Mouse (Mus musculus): ENCODE data around the gene Igsf9. TPM values are rescaled to one million over a fixed set of nuclear protein-coding genes. Genes with fewer than 3 reads are reported as not detected.

Gene Igsf9
- polyA plus RNA-seq, 1 experiment = 5.4 TPM

DNA sequence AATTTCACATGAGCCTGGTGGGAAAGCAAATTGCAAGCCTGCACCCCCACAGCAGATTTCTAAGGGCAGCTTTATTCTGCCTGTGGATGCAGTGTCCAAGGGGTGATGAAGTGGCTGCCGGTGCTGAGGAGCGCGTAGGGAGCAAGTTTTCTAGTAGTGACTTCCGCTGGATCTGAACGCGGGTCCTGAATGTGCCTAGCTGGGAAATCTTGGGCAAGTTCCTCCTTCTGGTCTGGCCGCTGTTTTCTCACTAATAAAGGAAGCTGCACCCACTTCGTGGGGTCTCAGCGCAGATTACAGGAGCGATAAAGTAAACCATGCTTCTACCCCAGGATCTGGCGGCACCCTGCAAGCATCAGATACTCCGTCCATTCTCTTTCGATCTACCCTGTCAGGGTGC is 477 bp upstream of the Igsf9 start:
- H3K4me3 ChIP-seq (ENCODE audit: insufficient read depth, low read length) = no peak overlapping the region
- TF ChIP-seq CTCF (IDR thresholded peaks at IDR 0.05; ENCODE audit: borderline replicate concordance, insufficient read depth, low read length) (no peak), POLR2A (IDR thresholded peaks at IDR 0.05; ENCODE audit: low read depth, low read length) (no peak)
- no peak overlapping the region for H3K27ac ChIP-seq (ENCODE audit: insufficient read depth, low read length)
- H3K4me1 ChIP-seq (ENCODE audit: control insufficient read depth, insufficient read depth, low read length) = no peaks in the 10 kb centered on the region

DNA sequence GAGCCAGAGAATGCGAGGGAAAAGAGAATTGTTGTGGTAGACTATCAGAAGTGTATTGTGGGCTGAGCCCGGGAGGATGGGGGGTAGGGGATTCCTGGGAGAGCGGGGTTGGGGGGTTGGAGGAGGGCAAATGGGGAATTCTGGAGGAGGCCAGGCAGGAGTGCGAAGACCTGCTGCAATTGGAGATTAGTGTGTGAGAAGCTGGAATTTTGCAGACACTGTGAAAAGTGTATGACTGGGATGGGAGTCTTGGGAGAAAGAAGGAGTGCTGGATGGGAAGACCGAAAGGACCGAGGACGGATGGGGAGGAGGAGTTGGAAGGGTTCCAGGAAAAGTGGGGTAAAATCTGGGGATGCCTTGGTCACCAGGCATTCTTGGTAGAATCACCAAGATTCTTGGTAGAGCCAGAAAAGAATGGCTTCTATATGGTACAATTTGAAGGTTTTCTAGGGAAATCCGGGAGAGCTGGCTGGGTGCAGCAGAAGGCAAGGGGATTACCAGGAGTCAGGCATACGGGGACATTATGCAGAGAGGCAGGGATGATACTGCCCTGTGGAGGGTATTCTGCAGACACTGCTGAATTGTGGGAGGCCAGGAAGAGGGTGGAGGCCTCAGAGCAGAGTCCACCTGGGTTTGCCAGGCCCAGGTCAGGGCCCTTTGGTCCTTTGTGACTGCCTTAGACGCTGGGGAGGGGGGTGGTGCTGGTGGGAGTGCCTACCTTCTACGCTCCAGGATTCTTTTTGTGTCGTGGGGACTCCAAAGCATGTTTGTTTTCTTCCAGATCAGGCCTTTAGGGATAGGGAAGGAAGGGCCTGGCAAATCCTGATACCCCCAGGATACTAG is 1.2 kb downstream of the Igsf9 start:
- no peak for TF ChIP-seq POLR2A (IDR thresholded peaks at IDR 0.05; ENCODE audit: low read depth, low read length)
- TF ChIP-seq CTCF (IDR thresholded peaks at IDR 0.05; ENCODE audit: borderline replicate concordance, insufficient read depth, low read length) = no peak
- H3K27ac ChIP-seq (ENCODE audit: insufficient read depth, low read length) = no peak overlapping the region
- no peaks in the 10 kb centered on the region for H3K4me1 ChIP-seq (ENCODE audit: control insufficient read depth, insufficient read depth, low read length)
- H3K4me3 ChIP-seq (ENCODE audit: insufficient read depth, low read length) = peak overlapping the region; percentile 52

DNA sequence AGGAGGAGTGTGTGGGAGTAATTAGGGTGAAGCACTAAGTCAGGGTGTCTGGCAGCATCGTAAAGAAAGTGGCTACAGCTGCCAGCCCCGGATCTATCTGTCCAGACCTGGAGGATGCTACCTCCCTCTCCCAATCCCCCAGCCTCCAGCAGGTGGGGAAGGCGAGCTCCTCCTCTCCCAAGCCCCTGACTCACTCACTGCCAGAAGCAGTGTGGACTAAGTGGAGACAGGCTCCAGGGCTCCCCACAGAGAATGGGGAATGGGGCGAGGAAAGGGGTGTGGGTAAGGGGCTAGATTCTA is 1.7 kb downstream of the Igsf9 start:
- Histone ChIP-seq H3K27ac (ENCODE audit: insufficient read depth, low read length) (no peak overlapping the region), H3K4me3 (ENCODE audit: insufficient read depth, low read length) (0 out of 2 replicates have a peak overlapping the region, but pooled peaks have one; percentile 52), H3K4me1 (ENCODE audit: control insufficient read depth, insufficient read depth, low read length) (no peaks in the 10 kb centered on the region)
- TF ChIP-seq POLR2A (IDR thresholded peaks at IDR 0.05; ENCODE audit: low read depth, low read length) = no peak
- no peak for TF ChIP-seq CTCF (IDR thresholded peaks at IDR 0.05; ENCODE audit: borderline replicate concordance, insufficient read depth, low read length)

DNA sequence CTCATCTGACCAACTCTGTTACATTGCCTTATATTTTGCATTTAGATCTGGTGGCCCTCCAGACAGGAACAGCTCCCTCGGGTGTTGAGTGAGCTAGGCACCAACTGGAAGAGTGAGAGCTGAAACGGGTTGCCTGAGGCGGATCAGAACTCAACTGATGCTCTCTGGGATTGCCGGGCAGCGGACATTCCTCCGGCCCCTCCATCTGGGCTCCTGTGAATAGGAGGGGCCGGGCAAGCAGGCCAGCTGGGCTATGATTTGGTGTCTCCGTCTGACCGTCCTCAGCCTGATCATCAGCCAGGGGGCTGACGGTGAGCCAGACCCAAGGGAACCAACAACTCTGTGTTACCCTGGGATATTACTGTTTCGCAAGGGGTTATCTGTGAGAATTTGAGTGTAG is 2.6 kb downstream of the Igsf9 start:
- Histone ChIP-seq H3K4me3 (ENCODE audit: insufficient read depth, low read length) (no peak overlapping the region), H3K27ac (ENCODE audit: insufficient read depth, low read length) (no peak overlapping the region), H3K4me1 (ENCODE audit: control insufficient read depth, insufficient read depth, low read length) (no peaks in the 10 kb centered on the region)
- TF ChIP-seq POLR2A (IDR thresholded peaks at IDR 0.05; ENCODE audit: low read depth, low read length) = no peak
- no peak for TF ChIP-seq CTCF (IDR thresholded peaks at IDR 0.05; ENCODE audit: borderline replicate concordance, insufficient read depth, low read length)

DNA sequence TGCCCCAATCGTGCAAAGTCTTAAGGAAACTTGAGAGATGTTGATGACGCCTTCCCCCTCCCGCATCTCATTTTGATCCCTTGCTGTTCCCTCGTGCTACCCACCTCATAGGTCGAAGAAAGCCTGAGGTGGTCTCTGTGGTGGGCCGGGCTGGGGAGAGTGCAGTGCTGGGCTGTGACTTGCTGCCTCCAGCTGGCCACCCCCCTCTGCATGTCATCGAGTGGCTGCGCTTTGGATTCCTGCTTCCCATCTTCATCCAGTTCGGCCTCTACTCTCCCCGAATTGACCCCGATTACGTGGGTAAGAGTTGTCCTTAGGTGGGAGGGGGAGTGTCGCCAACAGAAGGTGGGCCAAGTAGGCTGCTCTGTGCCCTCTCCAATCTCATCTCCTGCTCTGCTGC is 3.1 kb downstream of the Igsf9 start:
- TF ChIP-seq CTCF (IDR thresholded peaks at IDR 0.05; ENCODE audit: borderline replicate concordance, insufficient read depth, low read length) (no peak), POLR2A (IDR thresholded peaks at IDR 0.05; ENCODE audit: low read depth, low read length) (no peak)
- Histone ChIP-seq H3K4me1 (ENCODE audit: control insufficient read depth, insufficient read depth, low read length) (no peaks in the 10 kb centered on the region), H3K4me3 (ENCODE audit: insufficient read depth, low read length) (no peak overlapping the region), H3K27ac (ENCODE audit: insufficient read depth, low read length) (no peak overlapping the region)

DNA sequence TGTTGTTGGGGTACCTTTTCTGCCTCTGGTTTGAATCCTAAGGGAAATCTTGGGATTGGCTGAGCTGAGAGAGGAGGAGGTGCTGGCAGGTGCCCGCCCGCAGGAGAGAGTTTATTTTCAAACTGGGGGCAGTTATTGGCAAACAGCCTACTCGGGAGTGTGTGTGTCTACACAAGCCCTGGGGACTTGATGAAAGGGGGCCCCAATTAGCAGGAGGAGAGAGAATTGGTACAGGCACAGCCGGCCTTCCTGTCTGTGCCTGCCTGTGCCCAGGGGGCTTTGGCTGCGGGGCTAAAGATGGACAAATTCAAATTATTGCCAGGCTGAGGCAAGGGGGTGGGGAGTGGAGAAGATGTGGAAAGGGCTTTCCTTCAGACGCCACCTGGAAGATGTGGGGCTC is 4.2 kb downstream of the Igsf9 start:
- no peak overlapping the region for H3K27ac ChIP-seq (ENCODE audit: insufficient read depth, low read length)
- no peak overlapping the region for H3K4me3 ChIP-seq (ENCODE audit: insufficient read depth, low read length)
- TF ChIP-seq POLR2A (IDR thresholded peaks at IDR 0.05; ENCODE audit: low read depth, low read length) (no peak), CTCF (IDR thresholded peaks at IDR 0.05; ENCODE audit: borderline replicate concordance, insufficient read depth, low read length) (no peak)
- no peaks in the 10 kb centered on the region for H3K4me1 ChIP-seq (ENCODE audit: control insufficient read depth, insufficient read depth, low read length)

DNA sequence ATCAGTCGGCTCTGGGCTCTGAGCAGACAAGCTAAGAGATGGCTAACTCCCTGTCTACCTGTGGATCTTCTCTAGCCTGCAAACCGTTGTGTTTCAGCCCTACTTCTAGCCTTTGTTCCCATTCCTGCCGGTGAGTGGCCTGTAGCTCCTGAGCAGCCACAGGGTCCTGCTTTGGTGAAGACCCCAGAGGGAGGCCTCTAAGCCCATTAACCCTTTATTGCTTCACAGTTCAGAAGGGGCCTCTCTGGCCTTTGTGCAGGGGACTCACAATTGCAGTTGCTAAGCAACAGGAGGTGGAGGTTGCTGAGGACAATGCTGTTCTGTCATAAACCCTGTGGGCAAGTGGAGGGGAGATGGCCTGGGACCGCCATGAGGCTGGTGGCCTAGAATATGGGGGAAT is 4.6 kb downstream of the Igsf9 start:
- Histone ChIP-seq H3K27ac (ENCODE audit: insufficient read depth, low read length) (no peak overlapping the region), H3K4me3 (ENCODE audit: insufficient read depth, low read length) (no peak overlapping the region), H3K4me1 (ENCODE audit: control insufficient read depth, insufficient read depth, low read length) (no peaks in the 10 kb centered on the region)
- TF ChIP-seq POLR2A (IDR thresholded peaks at IDR 0.05; ENCODE audit: low read depth, low read length) (no peak), CTCF (IDR thresholded peaks at IDR 0.05; ENCODE audit: borderline replicate concordance, insufficient read depth, low read length) (no peak)

DNA sequence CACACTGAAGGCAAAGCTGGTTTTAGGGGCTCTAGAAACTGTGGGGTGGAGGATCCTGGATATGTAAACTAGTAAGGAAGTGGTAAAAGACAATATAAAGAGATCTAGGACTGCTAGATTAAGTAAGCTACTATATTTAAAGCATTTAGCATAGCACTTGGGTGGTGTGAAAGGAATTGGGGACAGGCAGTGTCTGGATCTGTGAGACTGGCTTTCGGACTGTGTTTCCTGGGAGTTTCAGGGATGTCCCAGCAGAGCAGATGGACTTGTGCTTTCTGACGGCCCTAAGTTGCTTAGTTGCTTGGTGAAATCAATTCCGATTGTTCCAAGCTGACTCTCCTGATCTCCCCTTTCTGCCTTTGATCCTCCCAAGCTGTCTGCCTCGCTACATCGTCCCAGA is 5.1 kb downstream of the Igsf9 start:
- Histone ChIP-seq H3K4me3 (ENCODE audit: insufficient read depth, low read length) (no peak overlapping the region), H3K27ac (ENCODE audit: insufficient read depth, low read length) (no peak overlapping the region), H3K4me1 (ENCODE audit: control insufficient read depth, insufficient read depth, low read length) (no peaks in the 10 kb centered on the region)
- TF ChIP-seq CTCF (IDR thresholded peaks at IDR 0.05; ENCODE audit: borderline replicate concordance, insufficient read depth, low read length) (no peak), POLR2A (IDR thresholded peaks at IDR 0.05; ENCODE audit: low read depth, low read length) (no peak)

DNA sequence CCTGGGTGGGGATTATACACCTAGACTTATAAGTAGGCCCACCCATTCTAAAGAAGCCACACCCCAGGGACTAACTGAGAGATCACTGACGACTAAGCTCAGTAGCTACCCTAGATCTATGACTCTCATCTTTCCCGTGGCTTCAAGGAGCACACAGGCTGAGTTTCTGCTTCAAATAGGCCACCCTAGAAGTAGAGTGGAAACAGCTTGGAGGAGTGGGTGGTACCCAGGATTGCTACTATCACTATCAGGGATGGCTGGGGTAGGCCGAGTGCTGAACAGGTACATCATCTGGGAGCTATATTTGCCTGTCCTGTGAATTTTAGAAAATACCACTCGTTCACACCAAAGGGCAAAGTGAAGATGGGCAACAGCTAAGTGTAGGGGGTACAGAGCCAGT is 6.3 kb downstream of the Igsf9 start:
- TF ChIP-seq CTCF (IDR thresholded peaks at IDR 0.05; ENCODE audit: borderline replicate concordance, insufficient read depth, low read length) (no peak), POLR2A (IDR thresholded peaks at IDR 0.05; ENCODE audit: low read depth, low read length) (no peak)
- H3K27ac ChIP-seq (ENCODE audit: insufficient read depth, low read length) = no peak overlapping the region
- H3K4me3 ChIP-seq (ENCODE audit: insufficient read depth, low read length) = no peak overlapping the region
- no peaks in the 10 kb centered on the region for H3K4me1 ChIP-seq (ENCODE audit: control insufficient read depth, insufficient read depth, low read length)

DNA sequence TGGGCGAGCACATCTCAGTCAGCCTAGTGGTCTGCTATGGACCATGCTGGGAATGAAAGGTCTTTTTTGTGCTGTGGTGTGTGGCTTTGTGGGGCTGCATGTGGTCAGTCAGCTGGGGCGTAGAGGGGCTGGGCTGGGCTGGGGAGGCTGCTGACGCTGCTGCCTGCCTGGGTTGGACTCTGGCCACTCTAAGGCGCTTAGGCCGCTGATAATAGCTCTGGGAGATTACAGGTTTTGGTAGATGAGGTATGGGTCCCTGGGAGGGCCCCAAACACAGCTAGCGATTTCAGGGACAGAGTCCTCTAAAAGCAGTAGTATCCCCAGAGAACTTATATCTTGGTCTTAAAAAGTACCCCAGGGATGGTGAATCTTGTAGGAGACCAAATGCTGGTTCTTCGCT is 7.2 kb downstream of the Igsf9 start:
- no peak for TF ChIP-seq POLR2A (IDR thresholded peaks at IDR 0.05; ENCODE audit: low read depth, low read length)
- TF ChIP-seq CTCF (IDR thresholded peaks at IDR 0.05; ENCODE audit: borderline replicate concordance, insufficient read depth, low read length) = no peak
- no peak overlapping the region for H3K27ac ChIP-seq (ENCODE audit: insufficient read depth, low read length)
- no peaks in the 10 kb centered on the region for H3K4me1 ChIP-seq (ENCODE audit: control insufficient read depth, insufficient read depth, low read length)
- no peak overlapping the region for H3K4me3 ChIP-seq (ENCODE audit: insufficient read depth, low read length)

Measured in embryonic fibroblast, embryonic 13.5 days (primary cell).